Mouse (Mus musculus) liver, postnatal 0 days (tissue): Measurements from ENCODE around the gene Clcf1. TPM values are rescaled to one million over a fixed set of nuclear protein-coding genes. Genes with fewer than 3 reads are reported as not detected.
A peak's percentile ranks its signal among the peaks of the same experiment; 100 is the strongest.

Experiments used
- ATAC-seq: fragments of 200-750 bp; cut with Nextera tagmentation; 2 replicates; pipeline ENCODE4 v1.8.0; 2017; ENCODE audit warnings: mild to moderate bottlenecking, moderate library complexity
- DNase-seq: peaks from one replicate; pipeline ENCODE4 v3.0.0-alpha.2; 2016
- H3K27ac ChIP-seq: fragments of 300-500 bp; sonication (generic); 2 replicates; pipeline ENCODE4 v1.5.1; 2014; ENCODE audit warnings: antibody characterized with exemption, moderate library complexity, mild to moderate bottlenecking, low read depth
- H3K27me3 ChIP-seq: fragments of 300-500 bp; sonication (generic); 2 replicates; pipeline ENCODE4 v1.6.1; 2014; ENCODE audit warnings: low read length, control low read depth, mixed read lengths; ENCODE audit not compliant: insufficient read depth
- H3K36me3 ChIP-seq: fragments of 300-500 bp; sonication (generic); replicated peaks from 2 replicates; pipeline ENCODE4 v1.6.1; 2014; ENCODE audit warnings: mild to moderate bottlenecking, control low read depth, low read length, moderate library complexity, mixed read lengths; ENCODE audit not compliant: insufficient read depth
- H3K4me1 ChIP-seq: fragments of 300-500 bp; sonication (generic); 2 replicates; pipeline ENCODE4 v1.6.1; 2014; ENCODE audit warnings: antibody characterized with exemption, mild to moderate bottlenecking, control low read depth; ENCODE audit not compliant: insufficient read depth
- H3K4me2 ChIP-seq: fragments of 300-500 bp; sonication (generic); 2 replicates; pipeline ENCODE4 v1.6.1; 2014; ENCODE audit warnings: low read depth, mild to moderate bottlenecking, low read length, moderate library complexity, mixed read lengths
- H3K4me3 ChIP-seq: fragments of 300-500 bp; sonication (generic); 2 replicates; pipeline ENCODE4 v1.5.1; 2014; ENCODE audit warnings: low read depth, low read length
- H3K9ac ChIP-seq: fragments of 300-500 bp; sonication (generic); replicated peaks from 2 replicates; pipeline ENCODE4 v1.6.1; 2014; ENCODE audit warnings: mild to moderate bottlenecking, moderate library complexity
- H3K9me3 ChIP-seq: fragments of 300-500 bp; sonication (generic); 2 replicates; pipeline ENCODE4 v1.6.1; 2016; ENCODE audit warnings: mild to moderate bottlenecking, control low read depth, low read length, mixed read lengths
- CTCF ChIP-seq: sonication (generic); IDR thresholded peaks from 2 replicates; pipeline ENCODE4 v1.5.1; 2016; ENCODE audit warnings: antibody characterized with exemption, low read depth
- EP300 ChIP-seq: IDR thresholded peaks from 2 replicates; pipeline ENCODE4 v1.6.1; 2016; ENCODE audit warnings: antibody characterized with exemption, low read depth, mild to moderate bottlenecking
- WGBS: fragments of 180-500 bp; shearing (Covaris S2); extraction: QIAGEN DNeasy Blood & Tissue Kit; methylation state at CpG from one replicate; pipeline ENCODE4 v1.1.7; 2014; ENCODE audit not compliant: insufficient replicate concordance; 5-methylcytosine and 5-hydroxymethylcytosine counted together
- polyA plus RNA-seq: library from polyadenylated mRNA; unstranded; fragments of >200 nt; fragmentation: Nextera tagmentation; extraction: Ambion mirVana; gene quantifications from 2 replicates; pipeline ENCODE4 v1.2.1, GENCODE M21; 2015

The Clcf1 gene
- polyA plus RNA-seq, 1 experiment from 2014 or later, result 1.1 TPM

DNA sequence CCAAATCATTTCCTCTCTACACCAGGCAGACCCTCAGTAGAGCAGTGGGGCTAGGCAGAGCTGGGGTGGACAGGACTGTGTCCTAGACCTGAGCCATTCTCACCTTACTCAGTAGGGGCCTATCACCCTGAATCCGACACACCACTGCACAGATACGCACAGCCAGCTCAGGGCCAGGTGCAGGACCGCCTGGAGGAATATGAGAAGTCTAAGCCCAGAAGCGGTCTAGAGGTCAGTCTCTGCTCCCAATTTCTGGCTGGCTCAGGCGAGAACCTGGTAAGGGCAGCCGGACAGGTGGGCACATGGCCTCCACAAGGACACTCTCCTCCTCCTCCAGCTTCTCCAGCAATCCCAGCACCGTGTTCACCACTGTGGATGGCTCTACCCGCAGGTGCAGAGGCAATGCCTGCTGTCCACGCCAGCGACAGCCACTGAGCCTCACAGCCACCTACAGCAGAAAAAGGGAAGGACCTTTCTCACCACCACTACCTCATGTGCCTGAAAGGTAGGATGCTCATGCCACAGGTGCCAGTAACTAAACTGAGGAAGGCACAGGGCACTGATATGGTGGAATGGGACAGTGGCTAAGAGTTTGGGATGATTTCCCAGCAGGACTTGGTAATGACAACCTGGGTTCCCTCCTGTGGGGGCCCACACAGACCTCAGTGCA lies 43.2 kb upstream of the Clcf1 start:
- no peaks in the 10 kb centered on the region for H3K9me3 ChIP-seq
- no peak overlapping the region for H3K4me3 ChIP-seq
- 87% methylated on average over 10 of the region's 10 CpGs for WGBS
- DNase-seq, result no peak
- H3K27ac ChIP-seq, result 0 out of 2 replicates have a peak overlapping the region, but pooled peaks have one; percentile 34
- H3K9ac ChIP-seq, result no peak overlapping the region
- H3K36me3 ChIP-seq, result no peaks in the 10 kb centered on the region
- no peak overlapping the region for H3K4me2 ChIP-seq
- peaks cover 28% of the 10 kb centered on the region for H3K4me1 ChIP-seq
- no peaks in the 10 kb centered on the region for H3K27me3 ChIP-seq
- no peak for ATAC-seq
- TF ChIP-seq EP300 (no peak), CTCF (no peak)

DNA sequence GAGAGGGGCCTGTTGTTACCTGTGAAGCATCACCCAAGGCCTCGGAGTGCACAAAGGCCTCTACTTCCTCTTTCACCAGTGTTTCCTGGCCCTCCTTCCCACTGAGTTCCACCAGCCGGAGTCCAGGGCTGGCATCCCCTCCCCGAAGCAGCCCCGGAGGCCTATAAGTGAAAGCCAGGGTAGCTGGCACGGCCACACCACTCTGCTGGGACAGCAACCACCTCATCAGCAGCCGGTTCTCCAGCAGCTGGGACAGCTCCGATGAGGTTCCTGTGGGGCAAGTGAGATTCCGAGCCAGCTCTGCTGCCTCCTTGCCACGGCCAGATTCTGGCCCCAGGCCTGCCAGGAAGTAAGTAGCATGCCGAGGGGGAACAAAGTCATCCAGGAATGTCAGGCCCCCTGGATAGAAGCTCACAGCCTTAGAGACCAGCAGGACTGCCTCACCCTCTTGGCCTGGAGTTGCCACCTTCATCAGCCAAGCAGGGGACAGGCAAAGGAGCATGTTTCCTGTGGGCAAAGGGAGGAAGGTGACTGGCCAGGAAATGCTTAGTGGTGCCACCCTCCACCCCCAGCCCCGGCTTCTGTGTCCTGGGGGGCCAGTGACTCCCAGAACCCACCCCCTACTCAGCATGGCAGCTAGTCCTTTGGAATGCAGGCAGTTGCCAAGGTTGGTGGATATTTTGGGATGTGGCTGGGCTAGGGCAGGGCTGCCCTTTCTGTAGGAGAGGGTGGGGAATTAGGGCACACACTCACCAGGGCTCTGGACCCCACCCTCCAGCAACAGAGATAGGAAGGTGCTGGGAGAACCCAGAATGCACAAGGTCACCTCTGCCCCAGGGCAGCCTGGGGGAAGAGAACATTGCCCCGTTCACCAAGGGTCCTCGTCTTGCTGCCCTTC lies 42.4 kb upstream of the Clcf1 start:
- WGBS, result 46% methylated on average over 13 of the region's 13 CpGs
- Histone ChIP-seq H3K9me3 (no peaks in the 10 kb centered on the region), H3K4me1 (peaks cover 28% of the 10 kb centered on the region), H3K27me3 (no peaks in the 10 kb centered on the region), H3K4me3 (no peak overlapping the region), H3K4me2 (no peak overlapping the region), H3K9ac (no peak overlapping the region), H3K36me3 (no peaks in the 10 kb centered on the region), H3K27ac (0 out of 2 replicates have a peak overlapping the region, but pooled peaks have one; percentile 34)
- TF ChIP-seq EP300 (no peak), CTCF (no peak)
- no peak for DNase-seq
- no peak for ATAC-seq

DNA sequence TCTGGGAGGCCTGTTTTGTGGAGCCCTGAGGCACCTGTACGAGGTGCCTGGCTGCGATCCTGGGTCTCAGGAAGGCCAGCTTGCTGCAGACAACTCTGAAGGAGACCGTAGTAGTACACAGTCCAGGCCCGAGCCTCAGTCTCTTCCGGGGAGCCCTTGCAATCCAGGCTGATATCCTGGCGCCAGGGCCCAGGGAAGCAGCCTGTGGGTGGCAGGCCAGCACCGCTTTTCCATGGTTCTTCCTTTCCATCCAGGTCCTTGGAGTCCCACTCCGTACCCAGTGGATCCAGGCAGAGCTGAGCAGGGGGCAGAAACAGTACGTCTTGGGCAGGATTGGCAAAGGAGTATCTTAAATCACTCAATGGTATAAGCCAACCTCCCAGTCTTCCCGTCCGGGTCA lies 41.1 kb upstream of the Clcf1 start:
- H3K36me3 ChIP-seq, result no peaks in the 10 kb centered on the region
- DNase-seq (no peak), ATAC-seq (no peak)
- no peak overlapping the region for H3K27ac ChIP-seq
- no peak overlapping the region for H3K4me3 ChIP-seq
- 68% methylated on average over 11 of the region's 11 CpGs for WGBS
- H3K9ac ChIP-seq, result no peak overlapping the region
- H3K9me3 ChIP-seq, result no peaks in the 10 kb centered on the region
- H3K4me2 ChIP-seq, result no peak overlapping the region
- H3K27me3 ChIP-seq, result no peaks in the 10 kb centered on the region
- TF ChIP-seq EP300, result no peak
- TF ChIP-seq CTCF, result no peak; the same call in 1 of the 2 replicates
- peaks cover 28% of the 10 kb centered on the region for H3K4me1 ChIP-seq

DNA sequence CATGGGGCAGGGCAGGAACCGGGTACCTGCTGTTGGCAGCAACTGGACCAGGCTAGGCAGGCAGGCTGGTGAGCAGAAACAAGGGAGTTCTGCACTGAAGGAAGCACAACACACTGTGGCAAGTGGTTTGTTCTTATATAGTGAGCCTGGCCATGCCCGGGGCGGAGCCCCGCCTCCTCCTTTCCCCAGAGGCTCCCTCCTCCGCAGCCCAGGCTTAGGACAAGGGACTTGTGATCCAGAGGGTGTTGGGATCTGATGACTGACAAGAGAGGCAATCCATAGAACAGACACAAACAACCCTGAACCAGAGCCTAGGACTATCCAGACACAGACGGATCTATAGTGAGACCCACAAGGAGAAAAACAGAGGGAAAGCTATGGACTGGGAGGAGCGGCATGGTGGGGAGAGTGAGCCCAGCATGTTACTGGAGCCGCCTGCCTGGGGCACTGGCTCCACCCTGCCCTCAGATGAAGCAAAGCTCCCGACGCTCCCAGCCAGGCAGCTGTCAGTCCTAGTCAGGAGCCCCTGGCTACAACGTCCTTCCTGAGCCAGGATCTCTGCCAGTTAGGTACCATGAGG lies 38.6 kb upstream of the Clcf1 start, which contains the start of gene Carns1:
TSS of gene Carns1 (minus strand) at position 112 of the 580 bp plus-strand sequence.
- H3K27me3 ChIP-seq, result no peaks in the 10 kb centered on the region
- no peak for DNase-seq
- TF ChIP-seq EP300 (no peak), CTCF (no peak)
- H3K27ac ChIP-seq, result no peak within 1 kb of the TSS
- no peak within 1 kb of the TSS for H3K9ac ChIP-seq
- peaks cover 14% of the 10 kb centered on the region for H3K4me1 ChIP-seq
- H3K9me3 ChIP-seq, result no peaks in the 10 kb centered on the region
- peak within 1 kb of the TSS; percentile 39 for H3K4me2 ChIP-seq
- ATAC-seq, result peak; percentile 56; the same call in 1 of the 2 replicates
- 0 out of 2 replicates have a peak, but pooled peaks cover 4% of the 10 kb centered on the region for H3K36me3 ChIP-seq
- no peak within 1 kb of the TSS for H3K4me3 ChIP-seq
- 32% methylated on average over 11 of the region's 11 CpGs for WGBS

DNA sequence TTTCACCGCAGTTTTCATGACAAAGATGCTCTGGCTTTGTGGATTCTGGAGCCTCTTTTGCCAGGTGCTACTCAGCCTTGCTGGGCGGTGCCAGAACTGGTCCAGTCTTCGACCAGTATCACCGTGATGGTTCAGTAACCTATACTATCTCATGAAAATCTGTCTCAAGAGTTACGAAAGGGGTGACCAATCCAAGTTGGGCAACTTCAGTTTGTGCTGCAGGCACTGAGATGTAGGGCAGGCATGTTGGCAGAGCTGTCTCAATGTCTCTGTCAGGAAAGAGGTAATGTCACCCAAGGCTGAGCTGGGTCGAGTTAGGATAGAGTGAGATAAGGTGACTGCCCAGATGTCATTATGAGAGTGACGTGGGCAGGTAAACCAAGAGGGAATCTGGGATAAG lies 33.6 kb upstream of the Clcf1 start:
- H3K4me2 ChIP-seq, result no peak overlapping the region
- no peak for DNase-seq
- no peak overlapping the region for H3K27ac ChIP-seq
- H3K4me3 ChIP-seq, result no peak overlapping the region
- peaks cover 20% of the 10 kb centered on the region for H3K4me1 ChIP-seq
- no peak for TF ChIP-seq CTCF
- no peak for TF ChIP-seq EP300
- ATAC-seq, result no peak
- no peaks in the 10 kb centered on the region for H3K27me3 ChIP-seq
- H3K36me3 ChIP-seq, result 0 out of 2 replicates have a peak, but pooled peaks cover 4% of the 10 kb centered on the region
- H3K9ac ChIP-seq, result no peak overlapping the region
- 74% methylated on average over 7 of the region's 7 CpGs for WGBS
- no peaks in the 10 kb centered on the region for H3K9me3 ChIP-seq

DNA sequence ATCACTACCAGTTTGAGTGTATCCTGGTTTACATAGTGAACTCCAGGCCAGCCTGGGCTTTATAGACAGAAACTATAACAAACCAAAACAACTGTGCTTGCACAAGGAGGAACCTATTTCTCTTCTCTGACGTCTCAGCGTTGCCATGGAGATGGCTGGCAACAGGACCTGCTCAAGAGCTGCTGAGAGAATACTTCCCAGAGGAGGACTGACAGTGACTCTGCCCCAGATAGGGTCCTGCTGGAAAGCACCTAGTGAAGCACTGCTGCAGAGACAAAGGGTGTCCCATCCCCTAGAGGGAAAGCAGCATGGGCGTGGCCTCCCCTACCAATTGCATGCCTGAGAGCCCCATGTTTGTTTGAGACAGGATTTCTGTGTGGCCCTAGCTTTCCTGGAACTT lies 32.1 kb upstream of the Clcf1 start:
- Histone ChIP-seq H3K4me3 (no peak overlapping the region), H3K36me3 (0 out of 2 replicates have a peak, but pooled peaks cover 4% of the 10 kb centered on the region), H3K9ac (no peak overlapping the region), H3K27ac (no peak overlapping the region), H3K27me3 (no peaks in the 10 kb centered on the region), H3K9me3 (no peaks in the 10 kb centered on the region), H3K4me1 (peaks cover 31% of the 10 kb centered on the region), H3K4me2 (no peak overlapping the region)
- TF ChIP-seq EP300, result no peak
- no peak for TF ChIP-seq CTCF
- 37% methylated on average over 3 of the region's 3 CpGs for WGBS
- ATAC-seq (peak; percentile 53), DNase-seq (peak; percentile 67)
